Mouse (Mus musculus) erythroblast, embryonic 14.5 days (primary cell): ENCODE results near the gene Trdn.

Experiments
- GATA1 ChIP-seq: IDR thresholded peaks from 2 replicates; pipeline ENCODE4 v1.6.1; 2012; ENCODE audit warnings: low read length, inconsistent platforms, mixed read lengths
- TAL1 ChIP-seq: IDR thresholded peaks from 3 replicates; pipeline ENCODE4 v1.6.1; 2012; ENCODE audit warnings: low read length, inconsistent platforms, mixed read lengths

DNA sequence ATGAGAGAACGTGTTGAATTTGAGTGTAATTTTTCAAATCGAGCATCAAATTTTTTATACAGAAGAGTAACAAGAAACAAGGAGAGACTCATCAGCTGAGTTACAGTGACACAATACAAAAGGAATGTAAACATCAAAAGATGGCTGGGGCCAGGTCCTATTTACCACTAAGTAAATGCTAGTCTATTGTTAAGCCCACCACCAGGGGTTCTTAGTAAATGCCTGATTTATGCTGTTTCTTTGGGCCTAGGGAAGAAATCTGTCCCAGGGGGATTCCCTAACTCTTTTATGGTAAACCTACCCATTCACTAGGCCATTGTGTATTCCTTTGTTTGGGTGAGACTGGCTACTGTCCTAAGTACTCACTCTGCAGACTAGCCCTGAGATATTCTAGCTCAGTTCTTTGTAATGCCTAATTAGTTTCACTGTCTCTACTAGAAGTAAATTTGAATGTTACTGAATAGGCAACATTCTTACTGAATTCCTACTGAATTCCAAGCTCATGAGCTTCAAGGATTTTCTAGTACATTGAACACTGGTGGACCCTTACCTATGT lies 295.2 kb downstream of the Trdn start:
- TF ChIP-seq TAL1 (no peak), GATA1 (no peak)
